Mouse (Mus musculus) G1E-ER4 (cell line): Measurements from ENCODE around the gene Polr2l. TPM values are rescaled to one million over a fixed set of nuclear protein-coding genes. Genes with fewer than 3 reads are reported as not detected.
A peak's percentile ranks its signal among the peaks of the same experiment; 100 is the strongest.

Experiments
- GATA1 ChIP-seq: IDR thresholded peaks from one replicate; pipeline ENCODE4 v1.8.0; 2012; ENCODE audit warnings: low read length, inconsistent platforms
- polyA plus RNA-seq: library from polyadenylated mRNA; stranded (reverse); fragments of >175 nt; gene quantifications from 2 replicates; pipeline ENCODE4 v1.2.3, GENCODE M21; 2012

Gene Polr2l
- polyA plus RNA-seq, 1 experiment, result 114 TPM

DNA sequence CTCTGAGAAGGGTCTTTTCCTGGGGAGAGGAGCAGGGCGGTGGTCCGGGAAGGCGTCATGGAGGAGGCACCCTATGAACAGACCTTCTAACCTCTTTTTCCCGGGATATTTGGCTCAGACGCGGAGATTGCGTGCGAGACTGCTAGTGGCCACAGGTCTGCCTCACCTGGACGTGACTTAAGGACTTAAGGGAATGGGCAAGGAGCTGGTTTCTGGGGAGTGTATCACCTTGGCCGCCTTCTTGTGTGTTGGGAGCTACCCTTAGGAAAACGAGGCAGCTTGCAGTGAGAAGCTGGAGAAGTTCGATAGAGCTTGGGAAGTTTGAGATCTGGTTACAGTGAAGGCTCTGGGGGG lies 850 bp upstream of the Polr2l start:
- no peak for TF ChIP-seq GATA1

DNA sequence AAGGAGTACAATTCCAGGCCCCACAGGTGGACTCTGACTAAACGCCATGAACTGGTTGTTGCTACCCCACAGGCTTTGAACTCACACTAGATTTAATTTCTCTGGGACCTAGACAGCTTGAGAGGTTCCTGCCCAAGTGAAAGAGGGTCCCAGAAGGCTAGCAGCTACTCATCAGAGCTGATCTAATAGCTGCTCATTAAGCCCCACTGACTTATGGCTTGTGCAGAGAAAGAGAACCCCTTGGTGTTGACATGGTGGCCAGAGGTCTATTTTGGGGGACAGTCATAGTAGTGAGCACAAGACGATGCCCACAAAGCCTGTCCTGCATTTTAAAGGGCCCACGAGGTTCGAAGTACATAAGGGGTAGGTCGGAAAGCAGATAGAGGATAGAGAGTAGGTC lies 772 bp downstream of the Polr2l start:
- TF ChIP-seq GATA1, result no peak

DNA sequence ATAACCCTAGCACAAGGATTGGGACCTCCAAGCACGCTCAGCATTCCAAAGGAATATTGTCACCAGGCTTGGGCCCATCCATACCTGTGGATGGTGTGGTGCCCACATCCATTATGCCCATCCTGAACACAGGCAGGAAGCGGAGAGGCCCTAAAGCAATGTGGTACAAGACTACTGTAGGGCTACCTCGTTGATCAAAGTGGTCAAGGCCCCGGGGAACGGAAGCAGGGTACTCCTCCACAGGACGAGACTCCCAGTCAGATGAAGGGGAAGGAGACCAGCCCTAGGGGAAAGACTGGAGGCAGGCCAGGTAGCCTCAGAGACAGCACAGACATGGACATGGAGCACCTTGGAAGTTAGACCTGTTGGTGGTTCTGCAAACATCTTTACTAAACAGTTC lies 2.2 kb downstream of the Polr2l start:
- no peak for TF ChIP-seq GATA1

DNA sequence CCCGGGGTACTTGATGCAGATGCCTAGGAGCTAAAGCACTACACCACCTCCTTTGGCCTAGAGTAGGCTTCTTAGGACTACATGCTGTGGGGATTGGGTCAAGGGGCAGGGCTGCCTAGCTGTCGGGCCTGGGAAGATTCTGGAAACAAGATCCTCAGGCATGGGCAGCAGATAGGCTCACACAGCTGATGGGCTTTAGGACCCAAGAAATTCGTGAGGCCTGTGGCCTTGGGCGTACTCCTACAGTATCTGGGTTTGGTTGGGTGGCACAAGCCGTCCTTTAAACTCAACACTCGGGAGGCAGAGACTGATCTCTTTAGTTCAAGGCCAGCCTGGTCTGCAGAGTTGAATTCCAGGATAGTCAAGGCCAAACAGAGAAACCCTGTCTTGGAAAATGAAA lies 2.7 kb downstream of the Polr2l start:
- TF ChIP-seq GATA1, result no peak

DNA sequence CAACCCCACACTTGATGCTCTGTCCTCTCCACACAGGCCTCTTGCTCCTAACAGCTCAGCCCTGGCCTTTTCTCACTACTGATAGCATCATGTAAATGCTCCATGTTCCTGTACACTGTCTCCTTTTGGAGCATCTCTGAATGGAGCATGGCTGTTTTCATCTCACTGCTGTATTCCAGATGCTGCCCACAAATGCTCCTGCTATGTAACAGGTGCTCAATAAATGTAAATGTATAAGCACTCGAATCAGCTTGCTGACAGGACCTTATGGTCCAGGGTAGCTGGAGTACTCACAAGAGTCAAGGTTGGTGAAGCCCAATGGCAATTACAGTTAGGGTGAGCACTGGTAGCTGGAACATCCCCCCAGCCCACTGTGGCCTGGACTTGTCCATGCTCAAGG lies 3.7 kb downstream of the Polr2l start:
- TF ChIP-seq GATA1, result no peak

DNA sequence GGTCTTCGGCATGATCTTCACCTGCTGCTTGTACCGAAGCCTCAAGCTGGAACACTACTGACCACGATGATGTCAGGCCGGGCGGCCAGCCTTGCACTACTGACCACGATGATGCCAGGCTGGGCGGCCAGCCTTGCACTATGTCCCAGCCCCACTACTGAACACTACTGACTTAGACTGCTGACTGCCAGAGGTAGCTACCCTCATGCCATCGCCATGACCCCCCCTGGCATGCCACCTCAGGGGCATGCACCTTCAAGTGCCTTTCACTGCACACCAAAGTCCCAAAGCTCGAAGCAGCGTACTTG lies 4.3 kb downstream of the Polr2l start:
- no peak for TF ChIP-seq GATA1

DNA sequence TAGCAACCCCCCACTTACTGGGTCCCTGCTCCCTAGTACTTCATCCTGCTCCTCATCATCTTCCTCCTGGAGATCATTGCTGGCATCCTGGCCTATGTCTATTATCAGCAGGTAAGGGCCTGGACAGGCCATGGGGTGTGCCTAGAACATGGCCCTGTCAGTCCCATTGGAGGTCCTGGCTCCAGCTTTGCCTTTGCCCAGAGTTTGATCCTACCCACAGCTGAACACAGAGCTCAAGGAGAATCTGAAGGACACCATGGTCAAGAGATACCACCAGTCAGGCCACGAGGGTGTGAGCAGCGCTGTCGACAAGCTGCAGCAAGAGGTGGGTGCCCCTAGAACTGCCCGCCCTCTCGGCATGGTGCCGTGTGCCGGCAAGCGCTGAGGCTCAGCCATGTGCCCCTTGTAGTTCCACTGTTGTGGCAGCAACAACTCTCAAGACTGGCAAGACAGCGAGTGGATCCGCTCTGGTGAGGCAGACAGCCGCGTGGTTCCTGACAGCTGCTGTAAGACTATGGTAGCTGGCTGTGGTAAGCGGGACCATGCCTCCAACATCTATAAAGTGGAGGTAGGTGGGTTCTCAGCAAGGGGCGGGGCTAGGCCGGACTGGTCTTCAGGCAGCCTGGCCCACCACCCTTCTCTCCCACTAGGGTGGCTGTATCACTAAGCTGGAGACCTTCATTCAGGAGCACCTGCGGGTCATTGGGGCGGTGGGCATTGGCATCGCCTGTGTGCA lies 4.9 kb downstream of the Polr2l start:
- no peak for TF ChIP-seq GATA1

DNA sequence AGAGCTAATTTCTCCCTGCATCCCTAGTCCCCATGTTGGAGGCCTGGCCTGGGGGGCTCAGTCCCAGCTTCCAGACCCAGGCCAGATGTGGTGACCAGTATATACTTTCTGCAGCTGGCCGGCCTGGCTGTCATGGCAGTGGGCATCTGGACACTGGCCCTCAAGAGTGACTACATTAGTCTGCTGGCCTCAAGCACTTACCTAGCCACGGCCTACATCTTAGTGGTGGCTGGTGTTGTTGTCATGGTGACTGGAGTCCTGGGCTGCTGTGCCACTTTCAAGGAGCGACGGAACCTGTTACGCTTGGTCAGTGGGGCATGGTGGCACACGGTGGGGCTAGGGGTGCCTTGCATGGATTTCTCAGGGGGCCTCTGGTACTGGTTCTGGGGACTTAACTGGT lies 5.6 kb downstream of the Polr2l start:
- no peak for TF ChIP-seq GATA1

DNA sequence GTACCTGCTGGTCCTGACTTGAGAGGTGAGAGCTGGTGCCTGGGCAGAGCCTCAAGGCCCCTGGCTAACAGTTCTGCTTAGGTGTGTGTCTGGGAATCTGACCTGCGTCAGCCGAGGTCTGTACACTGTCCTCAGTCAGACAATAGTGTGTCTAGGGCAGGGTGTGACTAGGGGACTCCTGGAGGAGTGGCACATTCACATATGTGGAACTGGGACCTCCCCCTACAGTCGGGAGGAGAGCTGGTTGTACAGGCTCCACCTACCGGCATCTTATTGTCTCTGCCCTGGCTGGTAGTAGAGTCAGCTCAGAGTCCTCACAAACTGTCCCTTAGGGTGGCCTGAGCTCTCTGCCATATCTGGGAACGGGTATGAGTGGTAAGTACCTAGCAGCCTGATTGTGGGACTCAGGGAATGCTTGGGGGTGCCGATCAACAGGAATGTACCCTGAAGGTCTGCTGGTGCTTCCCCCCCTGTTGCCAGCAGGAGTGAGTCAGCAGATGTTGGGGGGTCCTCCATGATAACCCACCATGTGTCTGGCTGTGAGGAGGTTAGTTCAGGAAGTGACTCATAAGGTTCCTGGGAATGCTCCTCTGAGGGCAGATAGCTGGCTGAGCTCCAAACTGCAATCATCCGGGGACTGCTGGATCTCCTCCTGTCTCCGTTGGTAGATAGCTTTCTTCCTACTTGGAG lies 6.3 kb downstream of the Polr2l start:
- peak; percentile 11 for TF ChIP-seq GATA1

DNA sequence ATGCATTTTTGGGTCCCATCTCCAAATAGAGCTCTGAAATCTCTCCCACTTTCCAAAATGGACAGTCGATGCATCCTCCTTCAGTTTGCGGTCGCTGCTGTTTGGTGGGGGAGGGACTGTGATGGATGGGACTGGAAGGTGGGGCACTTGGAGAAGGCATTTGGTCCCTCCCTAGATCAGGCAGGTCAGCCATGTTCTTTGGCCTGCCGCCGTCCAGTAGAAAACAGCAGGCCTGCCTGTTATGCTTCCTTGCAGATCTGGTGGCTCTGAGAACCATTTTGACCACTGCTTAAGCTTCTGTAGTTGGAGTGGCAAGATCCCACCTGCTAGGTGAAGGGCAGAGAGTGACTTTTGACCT lies 6.8 kb downstream of the Polr2l start:
- TF ChIP-seq GATA1, result no peak

DNA sequence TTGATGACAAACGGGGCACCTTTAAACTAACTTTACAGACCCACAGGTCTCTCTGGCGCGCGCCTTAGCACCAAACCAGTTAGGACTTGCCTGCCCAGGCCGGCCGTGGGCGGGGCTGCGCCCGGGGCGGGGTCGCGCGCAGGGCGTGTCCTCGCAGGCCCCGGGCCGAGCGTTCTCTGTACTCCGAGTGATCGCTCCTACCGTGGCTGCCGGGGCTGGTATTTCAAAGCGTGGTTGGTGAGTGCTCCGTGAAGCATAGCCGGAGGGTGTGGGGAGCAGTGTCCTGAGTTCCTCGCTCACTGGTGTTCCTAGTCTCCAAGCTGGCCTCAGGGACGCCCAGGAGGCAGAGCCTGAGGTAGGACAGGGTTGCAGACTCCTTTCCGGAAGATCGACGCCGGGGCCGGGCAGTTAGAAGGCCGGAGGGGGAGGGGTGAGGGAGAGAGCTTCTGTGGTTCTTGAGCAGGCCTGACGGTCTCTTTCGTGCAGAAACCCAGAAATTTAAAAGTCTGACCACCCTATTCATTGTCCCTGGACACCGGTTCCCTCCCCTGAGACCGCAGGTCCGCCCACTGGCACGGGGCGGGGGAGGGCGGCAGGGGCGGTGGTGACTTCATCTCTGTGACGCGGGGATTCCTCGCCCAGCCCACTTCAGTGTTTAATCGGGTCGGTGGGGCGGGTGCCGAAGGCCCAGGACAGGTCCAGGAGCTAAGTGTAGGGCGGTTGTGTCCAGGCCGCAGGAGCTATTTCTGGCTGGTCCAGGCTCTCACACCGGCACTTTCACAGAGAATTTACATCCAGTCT lies 7.5 kb downstream of the Polr2l start, which contains the start of gene Cd151:
Gene Cd151, plus strand, starts transcription at position 163 of the 801 bp plus-strand sequence.
- no peak for TF ChIP-seq GATA1

DNA sequence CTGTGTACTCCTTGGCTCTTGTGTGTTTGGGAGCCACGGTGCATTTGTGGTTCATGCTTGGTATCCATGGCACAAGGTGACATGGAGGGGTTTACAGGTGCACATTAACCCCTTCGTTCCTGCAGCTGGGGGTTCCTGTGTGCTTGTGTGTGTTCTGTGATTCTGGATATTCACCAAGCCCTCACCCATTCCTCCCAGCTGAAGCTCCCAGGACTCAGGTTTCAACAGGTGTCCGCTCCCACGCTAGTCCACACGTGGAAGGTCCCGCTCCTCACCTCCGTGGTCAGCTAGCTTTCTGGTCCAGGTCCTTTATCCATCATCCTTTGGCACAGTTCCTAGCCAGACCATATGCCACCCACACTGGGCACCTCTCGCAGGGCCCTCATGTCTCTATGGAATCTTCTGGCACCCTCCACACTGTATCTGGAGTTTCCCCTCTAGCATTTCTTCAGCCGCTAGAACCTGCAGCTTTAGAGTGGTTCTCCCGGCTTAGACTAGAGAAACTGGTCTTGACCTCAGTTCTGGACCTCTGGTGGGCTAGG lies 8.3 kb downstream of the Polr2l start:
- no peak for TF ChIP-seq GATA1

DNA sequence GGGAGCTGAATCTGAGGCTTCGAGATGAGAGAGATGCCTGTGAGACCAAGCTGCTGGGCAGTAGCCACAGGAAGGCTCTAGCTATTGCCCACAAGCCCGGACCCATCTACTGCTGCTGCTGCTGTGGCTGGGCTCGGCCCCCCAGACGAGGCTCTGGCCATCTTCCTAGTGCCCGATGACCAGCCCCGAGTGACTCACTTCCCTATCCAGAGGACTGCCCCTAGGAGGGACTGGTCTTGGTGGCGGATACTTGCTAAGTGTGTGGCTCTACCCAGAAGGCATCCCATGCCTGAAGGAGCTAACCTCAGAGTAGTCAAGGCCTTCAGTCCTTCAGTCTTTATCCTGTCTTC lies 8.9 kb downstream of the Polr2l start:
- no peak for TF ChIP-seq GATA1

DNA sequence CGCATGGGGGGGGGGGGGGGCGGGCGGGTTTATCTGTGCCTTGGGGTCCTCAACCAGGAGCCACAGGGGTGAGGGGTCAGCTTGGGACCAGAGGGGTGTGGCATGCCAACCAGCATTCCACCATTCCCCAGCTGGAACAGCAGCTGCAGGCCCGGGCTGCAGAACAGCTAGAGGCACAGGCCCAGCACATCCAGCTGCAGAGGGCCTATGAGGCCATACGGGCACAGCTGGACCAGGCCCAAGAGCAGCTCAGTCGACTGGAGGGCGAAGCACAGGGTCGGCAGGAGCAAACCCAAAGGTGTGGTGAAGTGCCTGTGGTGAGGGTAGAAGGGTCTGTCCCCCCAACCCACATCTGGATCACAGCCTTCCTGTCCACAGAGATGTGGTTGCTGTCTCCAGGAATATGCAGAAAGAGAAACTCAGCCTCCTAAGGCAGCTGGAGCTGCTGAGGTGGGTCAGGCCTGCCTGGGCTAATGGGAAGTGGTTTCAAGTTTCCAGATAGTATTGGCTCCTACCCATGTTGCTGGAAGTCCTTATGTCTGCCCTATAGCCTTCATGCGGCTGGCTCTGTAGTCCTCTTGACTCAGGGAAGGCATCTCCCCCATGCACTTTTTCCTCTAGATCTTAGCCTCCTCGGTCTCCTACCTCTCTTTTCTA lies 9.4 kb downstream of the Polr2l start:
- TF ChIP-seq GATA1, result no peak

DNA sequence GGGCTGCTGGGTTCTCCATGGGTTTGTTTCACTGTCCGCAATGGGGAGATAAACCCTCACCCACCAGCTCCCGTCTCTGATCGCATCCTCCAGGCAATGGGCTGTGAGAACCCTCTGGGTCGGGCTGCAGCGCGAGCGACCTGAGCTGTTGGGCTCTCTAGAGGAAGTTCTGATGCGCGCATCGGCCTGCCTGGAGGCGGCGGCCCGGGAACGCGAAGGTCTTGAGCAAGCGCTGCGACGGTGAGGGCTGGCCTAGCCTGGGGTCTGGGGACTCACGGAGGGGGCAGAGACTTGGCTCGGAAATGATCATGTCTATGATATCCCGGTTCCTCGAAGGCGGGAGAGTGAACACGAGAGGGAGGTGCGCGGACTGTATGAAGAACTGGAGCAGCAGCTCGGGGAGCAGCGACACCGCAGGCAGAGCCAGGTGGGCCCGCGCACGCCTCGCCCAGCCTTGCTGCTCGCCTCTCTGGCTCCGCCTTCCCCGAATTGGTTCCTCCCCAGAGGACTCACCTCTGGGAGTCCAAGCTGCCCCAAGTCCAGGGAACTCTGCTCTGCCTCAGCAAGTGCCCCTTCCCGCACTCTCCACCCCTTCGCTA lies 10.2 kb downstream of the Polr2l start:
- no peak for TF ChIP-seq GATA1

DNA sequence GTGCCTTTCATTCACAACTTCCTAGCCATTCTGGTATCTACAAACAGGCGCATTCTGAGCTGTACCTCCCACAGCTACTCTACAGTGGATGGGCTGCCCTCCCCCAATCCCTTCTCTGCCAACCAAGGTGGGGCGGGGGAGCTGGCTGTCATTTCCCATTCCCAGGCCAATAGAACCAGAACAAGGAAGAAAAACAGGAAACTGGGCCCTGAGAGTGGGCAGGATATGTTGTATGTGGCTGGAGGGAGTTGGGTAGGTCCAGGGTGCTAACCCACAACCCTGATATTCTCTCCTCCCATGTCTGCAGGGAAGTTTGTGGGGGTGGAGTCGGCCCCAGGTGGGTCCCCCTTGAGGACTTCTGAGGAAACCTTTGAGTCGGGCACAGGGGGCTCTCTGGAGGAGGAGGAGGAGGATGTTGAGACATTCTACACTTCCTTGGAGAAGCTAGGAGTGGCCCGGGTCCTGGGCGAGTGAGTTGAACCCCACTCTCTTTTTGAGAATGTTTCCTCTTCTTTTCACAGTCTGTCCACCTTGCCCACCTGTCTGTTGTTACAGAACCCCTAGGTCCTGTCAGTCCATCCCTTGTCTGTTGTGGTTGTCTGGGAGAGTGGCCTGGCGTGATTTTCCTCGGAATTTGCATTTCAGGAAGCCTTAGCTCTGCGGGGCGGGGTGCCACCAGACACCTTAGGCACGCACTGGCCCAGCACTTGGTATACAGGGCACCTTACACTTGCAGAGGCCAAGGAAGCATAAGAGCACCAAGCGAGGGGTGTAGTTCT lies 10.9 kb downstream of the Polr2l start:
- TF ChIP-seq GATA1, result no peak
